Mouse (Mus musculus): ENCODE measurements around the gene Pdcl.

The Pdcl gene

GRCm38 (mm10) chr2:37358633-37359540 lies at the start of gene Pdcl:
Gene Pdcl (minus strand): TSS chr2:37359332.
- peak; percentile 87 for DNase-seq (ENCODE audit: low read depth, low spot score)

- no peak for DNase-seq (ENCODE audit: low read depth, low spot score)
Measured at GRCm38 (mm10) chr2:37395539-37395938, 36.4 kb upstream of the Pdcl start.

- no peak for DNase-seq (ENCODE audit: low read depth, low spot score)
Measured at GRCm38 (mm10) chr2:37382921-37383320, 23.8 kb upstream of the Pdcl start.

GRCm38 (mm10) chr2:37380189-37380588 lies 21.1 kb upstream of the Pdcl start:
- peak; percentile 28 for DNase-seq (ENCODE audit: low read depth, low spot score)

GRCm38 (mm10) chr2:37376018-37376417 lies 16.9 kb upstream of the Pdcl start:
- no peak for DNase-seq (ENCODE audit: low read depth, low spot score)

GRCm38 (mm10) chr2:37370651-37371050 lies 11.5 kb upstream of the Pdcl start:
- DNase-seq (ENCODE audit: low read depth, low spot score): no peak

GRCm38 (mm10) chr2:37359908-37360307 lies 776 bp upstream of the Pdcl start:
- no peak for DNase-seq (ENCODE audit: low read depth, low spot score)

- DNase-seq (ENCODE audit: low read depth, low spot score): no peak
Measured at GRCm38 (mm10) chr2:37355571-37355970, 3.6 kb downstream of the Pdcl start.

GRCm38 (mm10) chr2:37351671-37352070 lies 7.5 kb downstream of the Pdcl start:
- DNase-seq (ENCODE audit: low read depth, low spot score): no peak

- DNase-seq (ENCODE audit: low read depth, low spot score): no peak
Measured at GRCm38 (mm10) chr2:37338497-37339187, 20.5 kb downstream of the Pdcl start.

GRCm38 (mm10) chr2:37333321-37333720 lies 25.8 kb downstream of the Pdcl start:
- no peak for DNase-seq (ENCODE audit: low read depth, low spot score)

GRCm38 (mm10) chr2:37326215-37326614 lies 32.9 kb downstream of the Pdcl start, which contains the start of gene Olfr368:
Gene Olfr368 (plus strand): TSS chr2:37326515.
- no peak for DNase-seq (ENCODE audit: low read depth, low spot score)
